ENCODE assay signal across 8 mouse cellular contexts in the genomic region with DNA sequence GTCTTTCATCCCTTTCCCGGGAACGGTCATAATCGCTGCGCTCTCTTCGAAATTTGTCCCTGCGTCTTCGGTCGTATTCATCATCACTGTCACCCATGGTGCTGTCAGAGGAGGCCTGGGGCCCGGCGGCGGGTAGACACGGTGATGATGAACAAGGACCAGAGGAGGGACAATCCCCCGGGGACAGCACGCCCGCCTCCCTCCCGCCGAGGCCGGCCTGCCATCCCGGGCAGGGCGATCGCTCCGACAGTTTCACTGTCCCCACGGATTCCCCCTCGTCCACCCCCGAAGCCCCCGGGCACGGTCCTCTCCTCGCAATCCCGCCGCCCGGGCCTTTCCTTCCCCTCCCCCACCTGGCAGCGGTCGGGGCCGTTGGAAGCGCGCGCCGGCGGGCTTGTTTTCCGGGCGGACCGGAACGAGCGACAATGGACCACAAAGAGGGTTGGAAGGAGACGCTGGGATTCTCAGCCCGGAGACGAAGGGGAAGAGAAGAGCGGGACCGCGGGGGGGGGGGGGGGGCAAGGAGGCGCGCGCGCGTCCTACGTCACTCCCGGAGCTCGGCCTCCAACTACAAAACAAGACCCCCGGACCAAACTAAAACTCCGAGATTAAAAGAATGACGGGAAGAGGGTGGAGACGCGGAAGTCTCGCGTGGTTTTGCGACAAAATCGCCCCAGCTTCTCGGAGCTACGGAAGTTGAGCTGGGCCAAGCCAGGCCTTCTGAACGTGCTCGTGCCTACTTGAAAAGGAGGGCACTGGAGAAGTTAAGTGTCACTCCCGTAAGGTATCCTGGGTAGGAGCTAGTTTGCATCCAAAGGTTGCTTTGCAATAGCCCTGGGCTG. TPM values are rescaled to one million over a fixed set of nuclear protein-coding genes. Genes with fewer than 3 reads are reported as not detected.
DNase-seq lines count a peak whose midpoint lies in the region; ATAC-seq and TF ChIP-seq lines count a peak whose summit lies in the region.

A gene (minus strand): TSS at position 604 of the 842 bp plus-strand sequence.

- intact Hi-C loops in left cerebral cortex, adult 2 months (cut with DNase I), result loop anchor here (1.0 to 5.0 kb wide), 2 partner anchors 195 to 275 kb away; a partner anchor contains a TSS

- TF ChIP-seq CTCF in left cerebral cortex, adult 2 months (IDR thresholded peaks at IDR 0.05), result no peak

- whole genome bisulfite sequencing in hindbrain, embryonic 15.5 days, result under 1% methylated on average over 69 of the region's 72 CpGs

- H3K27ac ChIP-seq in hindbrain, embryonic 15.5 days (replicated peaks), result peak within 1 kb of the TSS; percentile 98
- H3K27ac ChIP-seq in left cerebral cortex, adult 2 months, result peak within 1 kb of the TSS; percentile 86

- ATAC-seq in hindbrain, embryonic 15.5 days (ENCODE audit: low FRiP score, low read depth), result peak; percentile 91
- peak; percentile 87 for ATAC-seq in megakaryocyte, adult 5-6 weeks (ENCODE audit: poor library complexity, severe bottlenecking)

- H3K4me3 ChIP-seq in hindbrain, embryonic 15.5 days, result peak within 1 kb of the TSS; percentile 98
- peak within 1 kb of the TSS; percentile 95 for H3K4me3 ChIP-seq in left cerebral cortex, adult 2 months

- peak within 1 kb of the TSS; percentile 99 for H3K9ac ChIP-seq in hindbrain, embryonic 15.5 days

- H3K4me2 ChIP-seq in hindbrain, embryonic 15.5 days, result peak within 1 kb of the TSS; percentile 81

- no peaks in the 10 kb centered on the region for H3K9me3 ChIP-seq in hindbrain, embryonic 15.5 days

- peaks cover 18% of the 10 kb centered on the region for H3K36me3 ChIP-seq in hindbrain, embryonic 15.5 days

- peak; percentile 80 for DNase-seq in WW6 (ENCODE audit: low read depth, low spot score)
- peak; percentile 90 to 91 for DNase-seq in cerebellum, postnatal 36 days
- DNase-seq in frontal cortex, postnatal 36 days (ENCODE audit: low spot score in 2 of 2), result peak; percentile 91 to 94
- DNase-seq in left cerebral cortex, adult 2 months (ENCODE audit: extremely low spot score in 1 of 2, low spot score in 2 of 2), result peak; percentile 88 to 91
- DNase-seq in right cerebral cortex, adult 2 months (ENCODE audit: low spot score in 2 of 2), result peak; percentile 91 to 93
- DNase-seq in urinary bladder, postnatal 14 days (ENCODE audit: low spot score), result peak; percentile 91

- H3K27me3 ChIP-seq in hindbrain, embryonic 15.5 days, result no peaks in the 10 kb centered on the region

- H3K4me1 ChIP-seq in hindbrain, embryonic 15.5 days (replicated peaks), result peaks cover 38% of the 10 kb centered on the region

RNA-seq across cellular contexts. Expression of the gene that starts here (rescaled TPM):
- 100 and 103 TPM in 2 replicates for polyA plus RNA-seq in hindbrain, embryonic 15.5 days (2015; fragmentation: Nextera tagmentation; extraction: Ambion mirVana)
- total RNA-seq in left cerebral cortex, adult 2 months (2021), result 100 to 1,000 TPM; 202 to 221 TPM
- 71.9 and 97.1 TPM in 2 replicates for total RNA-seq in megakaryocyte, adult 5-6 weeks (2015)
- total RNA-seq in megakaryocyte, adult 5-6 weeks (2017), result 158 and 222 TPM in 2 replicates

Comparison
In these comparisons a context has a peak if more than half of its experiments do, and no peak if none do; other contexts are left out.
1. Peak in every context shown above with its lines: DNase-seq, ATAC-seq, H3K4me3 ChIP-seq and H3K27ac ChIP-seq.